Mouse (Mus musculus): ENCODE measurements around the gene Kcnd1.

Kcnd1 gene

GRCm38 (mm10) chrX:7859191-7859753, 37.2 kb downstream of the Kcnd1 start:
- no peak for DNase-seq

GRCm38 (mm10) chrX:7863181-7863580, 41.1 kb downstream of the Kcnd1 start:
- DNase-seq = no peak

DNA sequence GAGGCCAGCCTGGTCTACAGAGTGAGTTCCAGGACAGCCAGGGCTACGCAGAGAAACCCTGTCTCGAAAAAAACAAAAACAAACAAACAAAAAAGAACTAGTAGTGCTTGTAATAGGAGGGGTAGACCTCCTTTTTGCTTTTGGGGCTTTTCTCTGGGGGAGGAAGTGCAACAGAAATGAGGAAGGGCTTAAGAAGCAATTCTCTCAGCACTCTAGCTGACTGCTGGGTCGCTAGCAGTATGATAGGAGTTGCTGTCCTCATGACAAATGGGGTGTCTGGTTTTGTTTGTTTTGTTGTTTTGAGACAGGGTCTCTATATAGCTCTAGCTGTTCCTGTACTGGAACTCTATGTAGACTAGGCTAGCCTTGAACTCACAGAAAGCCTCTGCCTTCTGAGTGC, 42.5 kb downstream of the Kcnd1 start:
- no peak for DNase-seq

GRCm38 (mm10) chrX:7865343-7865742, 43.3 kb downstream of the Kcnd1 start:
- peak; percentile 18 for DNase-seq

DNA sequence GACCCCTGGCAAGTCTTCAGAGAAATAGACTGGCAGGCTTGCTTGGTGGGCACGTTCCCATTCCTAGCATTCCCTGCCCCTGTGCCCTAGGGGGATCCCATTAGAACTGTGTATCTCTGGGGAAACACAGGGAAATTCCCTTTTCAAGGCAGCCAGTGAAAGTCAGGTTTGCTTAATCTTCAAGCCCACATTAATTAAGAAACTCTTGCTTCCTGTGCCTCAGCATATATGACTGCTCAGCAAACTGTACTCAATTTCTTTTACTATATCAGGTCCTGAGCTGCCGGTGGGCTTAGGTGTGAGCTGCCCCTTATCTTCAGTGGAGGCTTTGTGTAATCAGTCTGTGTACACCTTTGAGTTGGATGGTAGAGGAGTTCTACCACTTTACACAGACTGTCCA, 43.7 kb downstream of the Kcnd1 start:
- DNase-seq = no peak

- no peak for DNase-seq
These were observed 45.1 kb downstream of the Kcnd1 start for GRCm38 (mm10) chrX:7867141-7867540.

DNA sequence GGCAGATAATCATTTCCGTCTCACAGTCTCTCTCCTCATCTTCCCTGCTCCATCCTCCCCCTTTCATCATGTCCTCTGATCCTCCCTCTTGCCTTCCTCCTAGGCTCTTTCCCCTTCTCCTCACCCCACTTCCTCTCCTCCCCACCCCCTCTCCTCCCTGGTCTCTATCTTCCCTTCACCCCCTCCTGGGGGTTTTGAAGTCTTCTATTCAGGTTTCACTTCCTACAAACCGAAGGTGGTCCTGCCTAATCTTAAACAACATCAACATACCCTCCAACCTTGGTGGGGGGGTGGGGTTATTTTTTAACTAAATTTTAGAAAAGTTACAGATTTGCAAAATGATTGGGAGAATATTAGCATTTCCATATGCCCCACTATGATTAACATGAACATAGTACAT, 46.4 kb downstream of the Kcnd1 start:
- no peak for DNase-seq

DNA sequence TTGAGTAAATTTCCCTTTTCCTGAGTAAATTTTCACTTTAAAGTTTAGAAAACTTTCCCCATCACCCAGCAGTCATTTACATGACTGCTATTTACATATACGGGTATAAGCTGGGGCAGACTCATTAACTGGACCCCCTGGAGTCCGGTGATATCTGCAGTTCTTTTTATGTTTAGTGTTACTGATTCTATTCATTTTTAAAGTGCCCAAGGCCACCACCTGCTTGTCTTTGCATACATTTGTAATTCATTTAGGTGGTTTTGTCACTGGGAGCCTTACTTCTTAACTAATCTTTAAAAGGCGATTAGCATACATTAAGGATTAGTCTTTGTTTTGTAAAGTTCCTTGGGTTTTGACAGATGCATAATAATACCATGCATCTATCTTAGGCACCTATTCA, 47.7 kb downstream of the Kcnd1 start:
- DNase-seq = no peak

DNA sequence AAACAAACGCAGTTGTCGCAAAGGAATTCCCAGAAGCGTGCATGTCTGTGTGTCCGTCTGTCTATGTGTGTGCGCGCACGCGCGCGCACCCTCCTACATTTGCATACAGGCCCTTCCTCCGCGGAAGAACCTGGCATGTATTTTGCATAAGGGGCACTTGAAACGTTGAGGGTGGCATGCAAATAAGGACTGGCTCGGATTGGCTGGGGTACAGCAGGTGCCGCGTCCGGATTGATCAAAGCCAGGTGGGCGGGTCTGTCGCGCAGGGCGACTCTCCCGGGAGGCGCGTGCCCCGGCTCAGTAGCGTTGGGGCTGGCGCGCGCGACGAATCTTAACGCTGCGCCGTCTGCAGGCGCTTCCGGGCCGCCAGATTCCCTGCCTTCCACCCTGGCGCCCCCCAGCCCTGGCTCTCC, 55.9 kb downstream of the Kcnd1 start, which contains the start of gene Pim2:
Pim2 (plus strand) TSS at position 256 of the 413 bp plus-strand sequence.
- peak; percentile 90 for DNase-seq

DNA sequence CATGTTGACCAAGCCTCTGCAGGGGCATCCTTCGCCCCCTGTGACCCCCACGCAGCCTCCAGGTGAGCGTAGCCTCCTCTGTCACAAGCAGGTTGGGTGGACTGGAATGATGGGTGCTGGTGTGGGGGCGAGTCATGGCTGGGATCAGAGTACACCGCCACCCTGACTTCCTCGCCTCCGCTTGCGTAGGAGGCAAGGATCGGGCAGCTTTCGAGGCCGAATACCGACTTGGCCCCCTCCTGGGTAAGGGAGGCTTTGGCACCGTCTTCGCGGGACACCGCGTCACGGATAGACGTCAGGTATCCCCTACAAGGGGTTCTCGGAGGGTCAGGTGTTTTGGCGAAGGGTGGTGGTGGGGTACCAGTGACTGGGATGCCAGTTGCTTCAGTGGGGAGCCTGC, 56.4 kb downstream of the Kcnd1 start:
- peak; percentile 41 for DNase-seq

- peak; percentile 63 for DNase-seq
These were observed 57.7 kb downstream of the Kcnd1 start for GRCm38 (mm10) chrX:7879819-7880218.

DNA sequence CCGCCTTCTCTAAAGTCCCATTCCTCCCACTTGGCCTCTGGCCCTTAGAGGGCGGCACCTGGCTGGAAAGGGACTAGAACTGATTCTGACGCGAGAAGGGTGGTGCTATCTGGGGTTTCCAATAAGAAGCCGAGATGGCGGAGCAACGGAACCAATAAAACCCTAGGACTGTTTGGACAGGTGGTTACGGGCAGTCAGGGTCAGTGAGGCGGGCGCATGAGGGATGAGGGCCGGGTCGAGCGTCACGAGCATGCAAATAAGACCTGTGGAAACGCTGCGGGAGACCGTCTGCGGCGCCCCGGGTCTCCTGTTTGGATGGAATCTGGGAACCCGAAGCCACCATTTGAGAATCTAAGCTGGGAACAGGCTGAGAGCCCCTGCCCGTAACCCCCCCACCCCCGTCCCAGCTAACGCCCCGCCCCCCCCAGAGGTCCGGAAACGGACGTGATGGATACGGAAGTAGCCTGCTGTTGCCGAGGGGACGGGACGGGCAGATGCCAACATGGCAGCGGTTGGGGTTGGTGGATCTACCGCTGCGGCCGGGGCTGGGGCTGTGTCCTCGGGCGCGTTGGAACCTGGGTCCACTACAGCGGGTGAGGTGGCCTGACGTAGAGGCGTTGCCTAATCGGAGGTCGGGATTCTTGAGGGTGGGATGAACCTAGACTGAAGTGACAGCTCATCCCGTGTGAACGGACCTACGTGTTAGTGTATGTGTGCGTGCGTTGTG, 61.9 kb downstream of the Kcnd1 start, which contains the start of gene Slc35a2:
Slc35a2 (plus strand) TSS at position 188 of the 727 bp plus-strand sequence.
- peak; percentile 79 for DNase-seq
